Mouse (Mus musculus) spleen, adult 2 months (tissue): ENCODE results near the gene Col2a1.

ENCODE experiments used
- CTCF ChIP-seq: fragments of 200-500 bp; IDR thresholded peaks from 2 replicates; pipeline ENCODE4 v1.5.1; 2011; ENCODE audit warnings: mild to moderate bottlenecking, inconsistent platforms; ENCODE audit not compliant: insufficient read depth, insufficient read length, insufficient replicate concordance; ENCODE audit errors: extremely low read depth
- POLR2A ChIP-seq: fragments of 200-500 bp; IDR thresholded peaks from 2 replicates; pipeline ENCODE4 v1.6.1; 2011; ENCODE audit warnings: low read depth, low read length, inconsistent platforms

DNA sequence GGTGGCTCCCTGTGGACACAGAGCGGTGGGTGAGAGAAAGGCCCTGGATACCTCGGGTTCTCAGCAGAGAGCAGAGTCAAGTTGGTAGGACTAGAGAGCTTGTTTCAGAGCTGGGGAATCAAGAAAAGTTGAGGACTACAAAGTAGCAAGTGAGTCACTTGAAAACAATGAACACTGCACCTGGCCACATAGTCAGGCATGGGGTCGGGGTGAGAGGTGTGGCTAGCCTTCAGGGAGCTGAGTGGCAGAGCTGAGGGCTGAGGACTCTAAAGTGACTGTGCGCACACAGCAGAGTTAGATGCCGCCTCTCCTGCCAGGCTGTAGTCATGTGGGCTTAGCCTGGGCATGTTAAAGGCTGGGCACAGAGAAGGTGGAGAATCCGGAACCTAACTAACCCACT lies 22.9 kb downstream of the Col2a1 start:
- TF ChIP-seq CTCF (no peak), POLR2A (no peak)
